Mouse (Mus musculus) heart, postnatal 14 days (tissue): ENCODE measurements at regions not wholly inside any gene's neighbourhood (a gene's known extent, or its start where the extent isn't known, plus 50 kb on each side); places are given as distances from the start of the nearest gene placed in this dataset.

Experiments
- DNase-seq, 2 experiments: peaks; one replicate each; pipeline ENCODE4 v3.0.0; 2021 to 2022
- intact Hi-C: fragments of 180-260 bp; cut with DNase I; formaldehyde crosslinking; loops from one replicate; pipeline ENCODE4 v1.15.1; 2025

GRCm38 (mm10) chr9:91131415-91132255 is 230.6 kb upstream of the Zic4 start:
- intact Hi-C loops, result no loop called here

GRCm38 (mm10) chr9:91132531-91132930 is 229.7 kb upstream of the Zic4 start:
- DNase-seq, result no peak
- intact Hi-C loops, result no loop called here

More at GRCm38 (mm10) chr9:91131415-91132255, 230.6 kb upstream of the Zic4 start:
- no peak for DNase-seq

GRCm38 (mm10) chr9:91133256-91133920 is 228.8 kb upstream of the Zic4 start:
- intact Hi-C loops, result no loop called here
- DNase-seq, result no peak

- intact Hi-C loops, result no loop called here
- no peak for DNase-seq
These were observed 227.9 kb upstream of the Zic4 start for GRCm38 (mm10) chr9:91134325-91134724.

GRCm38 (mm10) chr9:91135107-91135506 is 227.1 kb upstream of the Zic4 start:
- intact Hi-C loops, result no loop called here
- DNase-seq, result no peak

DNA sequence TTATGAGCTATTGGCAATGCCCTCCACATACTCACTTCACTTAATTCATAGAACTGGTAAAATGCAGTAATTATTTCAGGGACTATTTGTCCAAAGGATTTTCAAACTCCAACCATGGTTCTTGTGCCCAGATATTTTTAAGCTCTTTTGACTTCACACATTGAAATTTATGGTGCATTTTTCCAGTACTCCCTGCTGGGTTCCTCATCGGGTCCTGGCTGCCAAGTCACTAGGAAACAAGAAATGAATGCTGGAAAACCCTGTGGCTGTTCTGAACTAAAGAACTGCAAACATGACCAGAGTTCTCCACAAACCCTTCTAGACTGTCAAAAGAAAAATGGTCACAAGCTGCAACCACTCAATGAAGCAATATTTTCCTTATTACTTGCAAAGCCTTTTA is 221.6 kb upstream of the Zic4 start:
- intact Hi-C loops, result no loop called here
- DNase-seq, result no peak

- DNase-seq, result no peak
- intact Hi-C loops, result no loop called here
These were observed 210.3 kb upstream of the Zic4 start for GRCm38 (mm10) chr9:91151893-91152292.

- peak in 1 of 2 experiments; percentile 2 for DNase-seq
- intact Hi-C loops, result no loop called here
These were observed 202.9 kb upstream of the Zic4 start for GRCm38 (mm10) chr9:91159311-91159710.

- DNase-seq, result no peak
- intact Hi-C loops, result no loop called here
These were observed 194.3 kb upstream of the Zic4 start for GRCm38 (mm10) chr9:91167871-91168270.

DNA sequence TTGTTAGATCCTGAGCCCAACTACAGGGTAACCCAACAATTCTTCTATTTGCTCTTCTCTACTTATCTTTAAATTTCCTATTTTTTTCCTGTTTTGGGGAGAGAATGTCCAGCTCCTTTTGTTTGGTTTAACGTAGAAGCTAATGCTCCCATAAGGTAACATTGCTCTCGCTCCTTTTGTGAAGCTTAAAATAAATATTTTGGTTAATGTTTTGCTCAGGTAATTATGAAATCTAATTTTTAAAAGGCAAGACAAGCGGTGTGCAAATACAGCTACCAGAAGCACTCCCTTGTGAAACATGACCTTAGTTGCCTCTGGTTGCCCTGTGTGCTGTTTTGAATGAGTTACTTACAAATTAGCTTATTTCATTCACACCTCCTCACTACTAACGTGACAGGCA is 169.0 kb upstream of the Zic4 start:
- DNase-seq, result no peak
- intact Hi-C loops, result no loop called here

DNA sequence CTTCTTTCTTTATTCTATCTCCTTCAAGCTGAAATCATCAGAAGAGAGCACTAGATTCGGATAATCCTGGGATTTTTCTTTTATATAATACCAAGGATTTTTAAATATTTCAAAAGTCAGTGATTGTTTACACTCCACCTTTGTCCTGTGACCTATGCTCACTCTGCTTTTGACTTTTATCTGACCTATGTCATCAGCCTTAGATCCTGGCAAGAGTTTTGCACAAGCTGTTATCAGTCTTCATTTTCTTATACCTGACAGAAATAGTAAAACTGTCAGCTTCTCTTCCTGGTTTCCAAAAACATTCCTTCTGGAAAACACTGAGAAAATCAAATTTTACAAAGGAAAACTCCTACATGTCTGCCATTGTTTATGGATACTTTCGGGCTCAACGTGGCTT is 168.3 kb upstream of the Zic4 start:
- intact Hi-C loops, result no loop called here
- no peak for DNase-seq

DNA sequence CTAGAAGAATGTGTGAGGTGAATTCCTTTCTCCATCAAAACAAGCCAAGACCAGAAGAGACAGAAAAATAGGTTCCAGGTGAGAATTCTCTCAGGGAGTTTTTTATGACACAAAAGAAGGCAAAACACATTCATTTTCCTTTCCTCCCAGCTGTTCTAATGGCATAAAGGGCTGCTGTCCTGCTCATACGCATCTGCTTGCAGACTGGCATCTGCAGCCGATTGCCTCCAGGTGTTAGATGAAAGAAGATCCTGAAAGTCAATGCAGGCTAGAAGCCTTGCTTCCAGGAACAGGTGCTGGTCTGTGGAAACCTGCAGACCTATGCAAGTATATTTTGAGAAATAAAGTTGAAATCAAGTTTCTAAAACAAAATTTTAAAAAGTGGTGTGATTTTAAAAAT is 154.9 kb upstream of the Zic4 start:
- intact Hi-C loops, result no loop called here

GRCm38 (mm10) chr9:91227673-91228440 is 134.4 kb upstream of the Zic4 start:
- intact Hi-C loops, result no loop called here
- DNase-seq, result no peak

More for the DNA sequence above, 154.9 kb upstream of the Zic4 start:
- DNase-seq, result no peak

GRCm38 (mm10) chr9:91228525-91228924 is 133.7 kb upstream of the Zic4 start:
- DNase-seq, result no peak
- intact Hi-C loops, result no loop called here

- intact Hi-C loops, result no loop called here
- no peak for DNase-seq
These were observed 108.3 kb upstream of the Zic4 start for GRCm38 (mm10) chr9:91253886-91254285.

- DNase-seq, result no peak
- intact Hi-C loops, result loop anchor here (5.0 kb wide), 1 partner anchor 594 kb away; no protein-coding TSS in a partner anchor
These were observed 70.9 kb upstream of the Zic4 start for GRCm38 (mm10) chr9:91291340-91291739.
